Mouse (Mus musculus): ENCODE measurements around the gene Polr2f. TPM values are rescaled to one million over a fixed set of nuclear protein-coding genes. Genes with fewer than 3 reads are reported as not detected.

Polr2f gene
- polyA plus RNA-seq, 1 experiment = 173 TPM

Other genes starting within 250 kb of the Polr2f start
- gene Gm49510, start 241.3 kb upstream of the Polr2f start, polyA plus RNA-seq (2012; ENCODE audit: insufficient read depth, insufficient read length, missing spikeins) = not detected in 2 replicates
- gene Sh3bp1, start 241.2 kb upstream of the Polr2f start, polyA plus RNA-seq (2012; ENCODE audit: insufficient read depth, insufficient read length, missing spikeins) = 2.2 and 3.3 TPM in 2 replicates
- 0.67 and 1.3 TPM in 2 replicates for gene Pdxp, start 227.1 kb upstream of the Polr2f start, polyA plus RNA-seq (2012; ENCODE audit: insufficient read depth, insufficient read length, missing spikeins)
- gene Lgals1, start 214.3 kb upstream of the Polr2f start, polyA plus RNA-seq (2012; ENCODE audit: insufficient read depth, insufficient read length, missing spikeins) = 2,169 and 2,213 TPM in 2 replicates
- 22.6 and 34.2 TPM in 2 replicates for gene Nol12, start 206.1 kb upstream of the Polr2f start, polyA plus RNA-seq (2012; ENCODE audit: insufficient read depth, insufficient read length, missing spikeins)
- 19.0 and 24.7 TPM in 2 replicates for gene Triobp, start 193.3 kb upstream of the Polr2f start, polyA plus RNA-seq (2012; ENCODE audit: insufficient read depth, insufficient read length, missing spikeins)
- gene H1f0, start 112.6 kb upstream of the Polr2f start, polyA plus RNA-seq (2012; ENCODE audit: insufficient read depth, insufficient read length, missing spikeins) = 128 and 153 TPM in 2 replicates
- gene Galr3, start 99.1 kb upstream of the Polr2f start, polyA plus RNA-seq (2012; ENCODE audit: insufficient read depth, insufficient read length, missing spikeins) = not detected in 2 replicates
- 5.7 and 8.7 TPM in 2 replicates for gene Ankrd54, start 78.1 kb upstream of the Polr2f start, polyA plus RNA-seq (2012; ENCODE audit: insufficient read depth, insufficient read length, missing spikeins)
- gene Eif3l, start 65.8 kb upstream of the Polr2f start, polyA plus RNA-seq (2012; ENCODE audit: insufficient read depth, insufficient read length, missing spikeins) = 177 and 198 TPM in 2 replicates
- gene Micall1, start 32.1 kb upstream of the Polr2f start, polyA plus RNA-seq (2012; ENCODE audit: insufficient read depth, insufficient read length, missing spikeins) = 20.2 and 21.8 TPM in 2 replicates
- gene 1700088E04Rik, start 244 bp downstream of the Polr2f start, polyA plus RNA-seq (2012; ENCODE audit: insufficient read depth, insufficient read length, missing spikeins) = 2.1 TPM in 1 of 2 replicates, not detected in the other
- 0.48 and 1.5 TPM in 2 replicates for gene Sox10, start 24.2 kb downstream of the Polr2f start, polyA plus RNA-seq (2012; ENCODE audit: insufficient read depth, insufficient read length, missing spikeins)
- 12.2 and 13.0 TPM in 2 replicates for gene Pick1, start 88.2 kb downstream of the Polr2f start, polyA plus RNA-seq (2012; ENCODE audit: insufficient read depth, insufficient read length, missing spikeins)
- gene Gm49486, start 88.4 kb downstream of the Polr2f start, polyA plus RNA-seq (2012; ENCODE audit: insufficient read depth, insufficient read length, missing spikeins) = 1.2 TPM in 1 of 2 replicates, not detected in the other
- not detected in 2 replicates for gene Slc16a8, start 113.8 kb downstream of the Polr2f start, polyA plus RNA-seq (2012; ENCODE audit: insufficient read depth, insufficient read length, missing spikeins)
- 0.54 and 1.1 TPM in 2 replicates for gene Baiap2l2, start 144.5 kb downstream of the Polr2f start, polyA plus RNA-seq (2012; ENCODE audit: insufficient read depth, insufficient read length, missing spikeins)
- 11.6 and 13.4 TPM in 2 replicates for gene Pla2g6, start 187.4 kb downstream of the Polr2f start, polyA plus RNA-seq (2012; ENCODE audit: insufficient read depth, insufficient read length, missing spikeins)
- 9.8 and 11.4 TPM in 2 replicates for gene Maff, start 205.6 kb downstream of the Polr2f start, polyA plus RNA-seq (2012; ENCODE audit: insufficient read depth, insufficient read length, missing spikeins)

Data from brown adipose tissue, adult 24 weeks (tissue).